Mouse (Mus musculus) forebrain, embryonic 16.5 days (tissue): ENCODE measurements around the gene Tango2. TPM values are rescaled to one million over a fixed set of nuclear protein-coding genes. Genes with fewer than 3 reads are reported as not detected.

Source experiments
- ATAC-seq: fragments of 200-750 bp; cut with Nextera tagmentation; 2 replicates; pipeline ENCODE4 v1.8.0; 2017; ENCODE audit warnings: mild to moderate bottlenecking, moderate library complexity
- H3K27ac ChIP-seq: fragments of 300-500 bp; sonication (generic); 2 replicates; pipeline ENCODE4 v1.5.1; 2014; ENCODE audit warnings: low read length, control low read depth
- H3K27me3 ChIP-seq: fragments of 300-500 bp; sonication (generic); replicated peaks from 2 replicates; pipeline ENCODE4 v1.6.1; 2014; ENCODE audit warnings: low read length; ENCODE audit not compliant: control insufficient read depth, insufficient read depth
- H3K36me3 ChIP-seq: fragments of 300-500 bp; sonication (generic); 2 replicates; pipeline ENCODE4 v1.6.1; 2014; ENCODE audit not compliant: control insufficient read depth, insufficient read depth
- H3K4me1 ChIP-seq: fragments of 300-500 bp; sonication (generic); replicated peaks from 2 replicates; pipeline ENCODE4 v1.6.1; 2014; ENCODE audit warnings: low read length; ENCODE audit not compliant: control insufficient read depth, insufficient read depth
- H3K4me2 ChIP-seq: fragments of 300-500 bp; sonication (generic); 2 replicates; pipeline ENCODE4 v1.6.1; 2014; ENCODE audit warnings: mild to moderate bottlenecking, low read length, control low read depth
- H3K4me3 ChIP-seq: fragments of 300-500 bp; sonication (generic); replicated peaks from 2 replicates; pipeline ENCODE4 v1.5.1; 2014; ENCODE audit warnings: mild to moderate bottlenecking, low read length, control low read depth
- H3K9ac ChIP-seq: fragments of 300-500 bp; sonication (generic); replicated peaks from 2 replicates; pipeline ENCODE4 v1.6.1; 2014; ENCODE audit warnings: low read depth, low read length, control low read depth
- H3K9me3 ChIP-seq: fragments of 300-500 bp; sonication (generic); 2 replicates; pipeline ENCODE4 v1.6.1; 2016; ENCODE audit warnings: low read length; ENCODE audit not compliant: control insufficient read depth
- WGBS: fragments of 180-500 bp; shearing (Covaris S2); extraction: QIAGEN DNeasy Blood & Tissue Kit; methylation state at CpG from one replicate; pipeline ENCODE4 v1.1.7; 2014; 5-methylcytosine and 5-hydroxymethylcytosine counted together
- polyA plus RNA-seq: library from polyadenylated mRNA; unstranded; fragments of >200 nt; fragmentation: Nextera tagmentation; extraction: Ambion mirVana; gene quantifications from 2 replicates; pipeline ENCODE4 v1.2.1, GENCODE M21; 2015

Gene Tango2
- polyA plus RNA-seq, 1 experiment from 2014 or later: 86.8 TPM

DNA sequence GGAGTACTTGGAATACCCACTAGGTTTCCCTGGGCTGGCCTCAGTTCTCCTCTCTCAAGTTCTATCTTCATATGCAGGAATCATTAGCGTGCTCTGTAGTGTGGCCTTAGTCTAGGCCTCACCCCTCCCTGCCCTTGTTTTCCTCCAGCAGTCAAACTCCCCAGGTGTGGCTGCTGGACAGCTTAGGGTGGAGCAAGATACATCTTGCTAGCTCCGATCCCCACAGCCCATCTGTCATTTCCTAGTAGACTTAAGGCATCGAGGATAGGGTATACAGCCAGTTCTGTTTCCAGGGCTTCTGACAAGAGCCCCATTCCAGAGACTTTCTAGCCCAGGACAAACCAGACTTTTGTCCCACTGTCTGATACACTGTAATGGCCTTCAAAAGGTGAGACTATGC, 43.8 kb upstream of the Tango2 start:
- no peak overlapping the region for H3K27ac ChIP-seq
- no peak overlapping the region for H3K9ac ChIP-seq
- peaks cover 63% of the 10 kb centered on the region for H3K4me1 ChIP-seq
- no peaks in the 10 kb centered on the region for H3K27me3 ChIP-seq
- H3K36me3 ChIP-seq: no peaks in the 10 kb centered on the region
- 89% methylated on average over 3 of the region's 3 CpGs for WGBS
- no peak for ATAC-seq
- no peak overlapping the region for H3K4me2 ChIP-seq
- H3K4me3 ChIP-seq: no peak overlapping the region
- H3K9me3 ChIP-seq: no peaks in the 10 kb centered on the region

DNA sequence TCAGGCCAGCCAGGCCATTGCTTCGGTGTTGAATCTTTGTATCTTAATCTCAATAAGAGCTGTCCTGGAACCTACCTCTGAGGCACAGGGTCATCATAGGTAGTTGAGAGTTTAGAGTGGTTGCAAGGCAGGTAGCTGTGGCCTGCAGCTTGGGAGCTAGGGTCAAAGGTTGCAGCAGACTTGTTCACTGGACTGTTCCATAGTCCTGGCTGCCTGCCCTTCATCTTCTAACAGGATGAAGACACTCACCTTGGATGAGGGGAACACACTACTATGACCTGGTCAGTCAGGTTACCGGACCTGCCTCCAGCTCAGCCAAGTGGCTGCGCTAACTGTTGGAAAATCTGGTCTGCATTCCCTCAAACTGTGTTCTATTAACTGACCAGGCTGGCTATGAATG, 43.2 kb upstream of the Tango2 start:
- Histone ChIP-seq H3K9ac (no peak overlapping the region), H3K27me3 (no peaks in the 10 kb centered on the region), H3K4me2 (no peak overlapping the region), H3K9me3 (no peaks in the 10 kb centered on the region), H3K4me3 (no peak overlapping the region), H3K4me1 (peaks cover 57% of the 10 kb centered on the region), H3K27ac (no peak overlapping the region), H3K36me3 (no peaks in the 10 kb centered on the region)
- ATAC-seq: no peak
- WGBS: 98% methylated on average over 3 of the region's 3 CpGs

DNA sequence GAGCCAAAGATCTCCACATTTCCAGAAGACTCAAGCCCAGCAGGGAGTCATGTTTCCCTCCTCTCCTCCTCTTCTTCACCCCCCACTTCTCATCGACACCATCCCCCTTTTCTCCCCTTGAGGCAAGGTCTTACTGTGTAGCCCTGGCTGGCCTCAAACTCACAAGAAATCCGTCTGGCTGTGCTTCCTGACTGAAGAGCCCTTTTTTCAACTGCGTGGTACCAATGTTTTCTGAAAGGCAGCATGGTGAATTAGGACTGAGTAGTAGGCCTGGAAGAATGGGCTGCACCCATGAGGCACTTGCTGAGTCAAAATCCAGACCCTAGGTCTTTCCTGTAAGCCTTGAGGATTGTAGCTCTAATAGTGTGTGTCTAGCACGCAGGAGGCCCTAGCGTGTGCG, 42.5 kb upstream of the Tango2 start:
- no peak for ATAC-seq

DNA sequence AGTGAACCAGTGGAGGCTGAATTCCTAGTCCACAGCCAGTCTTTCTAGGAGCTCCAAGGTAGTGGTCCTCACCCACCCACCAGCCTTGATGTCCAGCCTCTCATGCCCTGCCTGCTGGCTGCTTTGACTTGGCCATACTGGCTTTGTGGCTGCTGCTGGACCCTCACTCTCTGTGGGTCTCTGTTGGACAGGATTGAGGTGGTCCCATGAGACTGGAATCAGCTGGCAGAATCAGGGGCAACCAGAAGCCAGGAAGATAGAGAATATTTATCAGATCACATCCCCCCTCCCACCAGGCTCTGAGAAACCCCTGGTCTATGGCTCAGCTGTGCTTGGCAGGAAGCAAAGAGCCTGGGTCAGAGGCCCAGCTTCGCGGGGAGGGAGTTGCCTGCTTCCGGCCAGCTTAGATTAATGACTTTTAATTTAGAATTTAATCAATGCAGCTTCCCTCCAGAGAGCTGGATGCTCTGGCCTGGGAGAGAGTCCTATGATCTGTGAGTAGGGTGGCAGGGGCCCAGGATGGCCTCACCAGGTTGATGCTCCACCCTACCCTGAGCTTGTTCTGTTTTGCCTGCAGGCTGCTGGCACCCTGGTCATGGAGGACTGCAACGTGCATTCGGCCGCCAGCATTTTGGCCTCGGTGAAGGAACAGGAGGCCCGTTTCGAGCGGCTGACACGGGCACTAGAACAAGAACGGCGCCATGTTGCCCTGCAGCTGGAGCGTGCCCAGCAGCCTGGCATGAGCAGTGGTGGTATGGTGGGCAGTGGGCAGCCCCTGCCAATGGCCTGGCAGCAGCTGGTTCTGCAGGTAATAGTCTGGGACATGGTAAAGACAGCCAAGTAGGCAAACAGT, 40.9 kb upstream of the Tango2 start:
- WGBS: 80% methylated on average over 14 of the region's 14 CpGs
- Histone ChIP-seq H3K36me3 (no peaks in the 10 kb centered on the region), H3K4me2 (no peak overlapping the region), H3K27me3 (no peaks in the 10 kb centered on the region), H3K27ac (no peak overlapping the region; the same call in 1 of the 2 replicates), H3K4me1 (peaks cover 43% of the 10 kb centered on the region), H3K4me3 (no peak overlapping the region), H3K9me3 (no peaks in the 10 kb centered on the region), H3K9ac (no peak overlapping the region)
- ATAC-seq: no peak

More for the DNA sequence above, 42.5 kb upstream of the Tango2 start:
- no peak overlapping the region for H3K27ac ChIP-seq
- no peaks in the 10 kb centered on the region for H3K36me3 ChIP-seq
- peaks cover 49% of the 10 kb centered on the region for H3K4me1 ChIP-seq
- H3K9ac ChIP-seq: no peak overlapping the region
- no peaks in the 10 kb centered on the region for H3K27me3 ChIP-seq
- no peaks in the 10 kb centered on the region for H3K9me3 ChIP-seq
- no peak overlapping the region for H3K4me2 ChIP-seq
- no peak overlapping the region for H3K4me3 ChIP-seq
- 74% methylated on average over 6 of the region's 6 CpGs for WGBS

DNA sequence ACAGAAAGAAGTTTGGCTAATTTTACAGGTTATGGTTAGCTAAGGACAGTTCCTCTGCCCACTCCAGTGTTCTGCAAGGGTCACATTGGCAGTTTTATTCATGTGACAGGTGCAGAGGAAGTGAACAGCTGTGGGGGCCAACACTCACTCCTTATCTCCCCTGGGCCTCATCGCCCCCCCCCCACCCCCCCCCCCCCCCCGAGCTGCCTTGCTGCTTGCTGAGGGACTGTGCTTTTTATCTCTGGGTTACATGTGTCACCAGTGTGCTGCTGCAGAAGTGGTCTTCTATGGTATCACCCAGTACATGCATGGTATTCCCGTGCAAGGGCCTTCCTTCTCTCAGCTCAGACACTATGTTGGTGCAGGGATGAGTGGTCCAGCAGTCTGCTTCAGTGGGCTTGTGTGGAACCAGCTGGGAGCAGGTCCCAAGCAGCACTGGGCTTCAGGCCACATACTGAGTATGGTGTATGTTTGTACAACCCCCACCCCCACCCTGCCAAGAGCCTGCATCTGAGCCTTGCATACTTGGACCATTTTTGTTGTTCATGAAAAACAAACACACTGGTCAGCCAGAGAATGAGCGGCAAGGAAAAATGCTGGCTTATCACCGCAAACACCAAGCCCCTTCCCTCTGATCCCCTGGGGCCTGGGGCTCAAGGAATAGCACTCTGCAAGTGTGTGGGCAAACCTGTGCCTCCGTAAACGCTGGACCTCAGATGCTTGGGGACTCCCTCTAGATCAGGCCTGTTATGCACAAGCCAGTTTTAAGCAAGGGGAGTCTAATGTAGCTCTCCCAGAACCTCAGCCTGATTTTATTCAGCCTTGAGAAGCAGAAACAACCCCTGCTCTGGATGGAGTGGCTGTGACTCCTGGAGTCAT, 40.0 kb upstream of the Tango2 start:
- Histone ChIP-seq H3K4me1 (peaks cover 43% of the 10 kb centered on the region), H3K4me2 (no peak overlapping the region), H3K27me3 (no peaks in the 10 kb centered on the region), H3K4me3 (no peak overlapping the region), H3K27ac (peak overlapping the region; percentile 39; the same call in 1 of the 2 replicates), H3K9me3 (no peaks in the 10 kb centered on the region), H3K9ac (no peak overlapping the region), H3K36me3 (no peaks in the 10 kb centered on the region)
- 40% methylated on average over 5 of the region's 7 CpGs for WGBS
- peak; percentile 11; the same call in 1 of the 2 replicates for ATAC-seq

DNA sequence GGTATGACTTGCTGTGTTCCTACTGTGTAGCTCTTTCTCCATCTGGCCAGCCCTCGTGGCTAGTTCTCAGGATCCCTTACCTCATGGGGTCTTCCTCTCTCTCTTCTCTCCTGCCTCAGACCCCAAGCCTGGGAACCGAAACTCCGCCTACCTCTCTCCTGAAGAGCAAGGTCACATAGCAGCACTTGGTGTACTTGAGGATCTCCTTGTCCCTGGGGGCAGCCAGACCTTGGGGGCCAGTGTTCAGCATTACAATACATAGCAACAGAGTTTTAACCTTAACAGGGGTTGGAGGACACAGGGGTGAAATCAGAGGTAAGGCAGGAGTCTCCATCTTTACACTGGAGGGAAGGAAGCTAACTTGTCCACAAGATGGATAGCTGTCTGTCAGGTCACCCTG, 39.1 kb upstream of the Tango2 start:
- Histone ChIP-seq H3K4me2 (no peak overlapping the region), H3K36me3 (no peaks in the 10 kb centered on the region), H3K4me1 (peaks cover 45% of the 10 kb centered on the region), H3K9me3 (no peaks in the 10 kb centered on the region), H3K27me3 (no peaks in the 10 kb centered on the region), H3K9ac (no peak overlapping the region), H3K27ac (no peak overlapping the region), H3K4me3 (no peak overlapping the region)
- no peak for ATAC-seq
- WGBS: 62% methylated on average over 3 of the region's 3 CpGs

DNA sequence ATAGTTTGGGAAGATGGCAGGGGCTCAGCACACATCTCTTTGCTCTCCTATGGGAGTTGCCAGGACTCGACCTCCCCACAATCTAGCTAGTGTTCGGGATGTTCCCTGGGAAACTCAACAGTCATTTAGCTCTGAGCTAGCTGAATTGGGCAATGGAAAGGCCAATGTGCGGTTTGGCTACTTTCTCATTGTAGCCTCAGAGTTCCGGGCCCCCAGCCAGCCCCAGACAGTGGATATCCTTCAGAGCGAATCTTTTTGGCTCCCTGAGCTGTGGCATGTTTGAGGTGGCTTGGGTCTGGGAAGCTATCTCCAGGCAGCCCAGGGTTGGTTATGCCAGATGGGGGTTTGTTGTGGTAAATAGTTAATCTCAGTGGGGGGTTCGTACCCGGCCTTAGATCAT, 38.5 kb upstream of the Tango2 start:
- no peak overlapping the region for H3K27ac ChIP-seq
- no peaks in the 10 kb centered on the region for H3K27me3 ChIP-seq
- 59% methylated on average over 7 of the region's 7 CpGs for WGBS
- ATAC-seq: no peak
- H3K36me3 ChIP-seq: no peaks in the 10 kb centered on the region
- H3K9me3 ChIP-seq: no peaks in the 10 kb centered on the region
- no peak overlapping the region for H3K9ac ChIP-seq
- H3K4me2 ChIP-seq: no peak overlapping the region
- peaks cover 50% of the 10 kb centered on the region for H3K4me1 ChIP-seq
- H3K4me3 ChIP-seq: no peak overlapping the region

DNA sequence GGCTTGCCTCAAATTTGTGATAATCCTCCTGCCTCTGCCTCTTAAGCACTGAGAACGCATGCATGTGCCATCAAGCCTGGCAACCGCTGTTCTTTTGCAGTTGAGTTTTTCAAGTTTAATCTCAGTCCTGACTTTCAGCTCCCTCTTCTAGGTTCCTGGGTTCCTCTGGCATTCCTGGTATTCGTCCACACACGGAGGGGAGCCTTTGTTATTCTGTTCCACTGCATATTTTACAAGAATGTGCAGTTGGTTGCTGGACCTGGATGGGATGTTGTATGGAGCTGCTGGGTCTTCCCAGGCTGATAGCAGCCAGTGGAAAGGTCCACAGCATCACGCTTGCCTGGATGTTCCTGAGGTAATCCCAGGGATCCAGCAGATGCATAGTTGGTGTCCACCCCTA, 37.5 kb upstream of the Tango2 start:
- WGBS: 67% methylated on average over 5 of the region's 5 CpGs
- no peak overlapping the region for H3K9ac ChIP-seq
- no peak for ATAC-seq
- H3K4me1 ChIP-seq: peaks cover 61% of the 10 kb centered on the region
- H3K4me3 ChIP-seq: no peak overlapping the region
- no peaks in the 10 kb centered on the region for H3K27me3 ChIP-seq
- H3K36me3 ChIP-seq: no peaks in the 10 kb centered on the region
- no peaks in the 10 kb centered on the region for H3K9me3 ChIP-seq
- no peak overlapping the region for H3K27ac ChIP-seq
- H3K4me2 ChIP-seq: no peak overlapping the region

DNA sequence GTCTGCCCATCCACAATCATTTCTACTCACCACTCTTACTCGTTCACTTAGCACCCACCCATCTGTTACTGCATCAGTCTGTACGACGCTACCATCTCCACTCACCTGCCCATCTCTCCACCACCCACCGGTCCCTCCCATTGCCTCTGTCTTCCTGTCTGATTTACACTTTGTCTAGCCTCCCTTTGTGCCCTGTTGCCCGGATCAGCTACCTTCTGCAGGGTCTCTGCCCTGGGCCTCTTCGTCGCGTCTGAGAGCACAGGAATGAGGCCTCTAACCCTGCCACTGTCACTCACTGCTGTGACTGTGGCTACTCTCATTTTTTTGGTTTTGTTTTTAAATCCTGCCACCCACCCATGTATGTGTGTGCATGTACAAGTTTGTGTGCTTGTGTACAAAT, 36.8 kb upstream of the Tango2 start:
- Histone ChIP-seq H3K9me3 (no peaks in the 10 kb centered on the region), H3K9ac (no peak overlapping the region), H3K4me3 (no peak overlapping the region), H3K4me2 (no peak overlapping the region), H3K27ac (no peak overlapping the region; the same call in 1 of the 2 replicates), H3K36me3 (no peaks in the 10 kb centered on the region), H3K27me3 (no peaks in the 10 kb centered on the region), H3K4me1 (peaks cover 68% of the 10 kb centered on the region)
- WGBS: 69% methylated on average over 8 of the region's 8 CpGs
- no peak for ATAC-seq
